Mouse (Mus musculus) neural tube, embryonic 13.5 days (tissue): ENCODE results near the gene Tmed3. TPM values are rescaled to one million over a fixed set of nuclear protein-coding genes. Genes with fewer than 3 reads are reported as not detected.

Source experiments
- ATAC-seq: fragments of 200-750 bp; cut with Nextera tagmentation; 2 replicates; pipeline ENCODE4 v1.8.0; 2017; ENCODE audit warnings: low read depth, mild to moderate bottlenecking, moderate TSS enrichment, moderate library complexity
- H3K27ac ChIP-seq: fragments of 300-500 bp; sonication (generic); replicated peaks from 2 replicates; pipeline ENCODE4 v1.5.1; 2015; ENCODE audit warnings: moderate library complexity, mild to moderate bottlenecking, inconsistent platforms
- H3K27me3 ChIP-seq: fragments of 300-500 bp; sonication (generic); 2 replicates; pipeline ENCODE4 v1.6.1; 2015; ENCODE audit warnings: mild to moderate bottlenecking, inconsistent platforms
- H3K36me3 ChIP-seq: fragments of 300-500 bp; sonication (generic); 2 replicates; pipeline ENCODE4 v1.6.1; 2015; ENCODE audit warnings: mild to moderate bottlenecking, inconsistent platforms
- H3K4me1 ChIP-seq: fragments of 300-500 bp; sonication (generic); replicated peaks from 2 replicates; pipeline ENCODE4 v1.6.1; 2015; ENCODE audit warnings: inconsistent platforms
- H3K4me2 ChIP-seq: fragments of 300-500 bp; sonication (generic); 2 replicates; pipeline ENCODE4 v1.6.1; 2015; ENCODE audit warnings: inconsistent platforms, mild to moderate bottlenecking, moderate library complexity
- H3K4me3 ChIP-seq: fragments of 300-500 bp; sonication (generic); 2 replicates; pipeline ENCODE4 v1.5.1; 2015; ENCODE audit warnings: mild to moderate bottlenecking, inconsistent platforms
- H3K9ac ChIP-seq: fragments of 300-500 bp; sonication (generic); 2 replicates; pipeline ENCODE4 v1.6.1; 2015; ENCODE audit warnings: moderate library complexity, mild to moderate bottlenecking, inconsistent platforms
- H3K9me3 ChIP-seq: fragments of 300-500 bp; sonication (generic); 2 replicates; pipeline ENCODE4 v1.6.1; 2016; ENCODE audit warnings: inconsistent platforms
- WGBS: fragments of 180-500 bp; shearing (Covaris S2); methylation state at CpG from one replicate; pipeline ENCODE4 v1.1.7; 2015; 5-methylcytosine and 5-hydroxymethylcytosine counted together
- polyA plus RNA-seq: library from polyadenylated mRNA; unstranded; fragments of >200 nt; fragmentation: Nextera tagmentation; extraction: Ambion mirVana; gene quantifications from 2 replicates; pipeline ENCODE4 v1.2.1, GENCODE M21; 2015

The Tmed3 gene
- polyA plus RNA-seq: 48.1 and 51.7 TPM in 2 replicates

- Histone ChIP-seq H3K36me3 (peaks cover 23% of the 10 kb centered on the region), H3K9ac (peak within 1 kb of the TSS; percentile 88), H3K4me3 (peak within 1 kb of the TSS; percentile 61), H3K4me2 (peak within 1 kb of the TSS; percentile 93), H3K27ac (peak within 1 kb of the TSS; percentile 92), H3K27me3 (no peaks in the 10 kb centered on the region), H3K9me3 (no peaks in the 10 kb centered on the region), H3K4me1 (peaks cover 9% of the 10 kb centered on the region)
- peak; percentile 99 for ATAC-seq
- WGBS: 2% methylated on average over 52 of the region's 52 CpGs
These were observed at the start of gene Tmed3 for GRCm38 (mm10) chr9:89704265-89705196. Tmed3 (minus strand) TSS chr9:89705068.

- H3K27ac ChIP-seq: no peak overlapping the region
- peaks cover 34% of the 10 kb centered on the region for H3K27me3 ChIP-seq
- no peaks in the 10 kb centered on the region for H3K9me3 ChIP-seq
- H3K4me3 ChIP-seq: no peak overlapping the region
- ATAC-seq: no peak
- H3K4me2 ChIP-seq: no peak overlapping the region
- no peaks in the 10 kb centered on the region for H3K36me3 ChIP-seq
- H3K9ac ChIP-seq: no peak overlapping the region
- peaks cover 6% of the 10 kb centered on the region; the same call in 1 of the 2 replicates for H3K4me1 ChIP-seq
These were observed 35.2 kb upstream of the Tmed3 start for GRCm38 (mm10) chr9:89740041-89740440.

DNA sequence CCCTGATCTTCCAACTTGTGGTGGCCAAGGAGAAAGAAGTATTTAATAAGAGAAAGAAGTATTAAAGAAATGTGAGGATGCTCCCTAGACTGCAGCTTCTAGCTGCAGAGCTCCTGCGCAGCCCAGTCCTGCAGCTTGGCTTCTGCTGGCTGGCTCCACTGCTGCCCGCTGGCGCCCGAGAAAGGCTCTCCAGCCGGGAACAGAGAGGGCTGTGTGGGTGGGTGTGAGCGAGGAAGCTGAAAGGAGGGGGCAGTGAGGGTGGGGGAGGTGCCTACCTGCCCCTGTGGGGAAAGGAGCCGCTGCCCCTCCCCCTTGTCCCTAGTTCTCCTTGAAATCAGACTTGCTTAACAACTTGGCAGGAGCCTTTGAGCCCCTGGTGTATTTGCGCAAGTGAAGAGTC lies 33.4 kb upstream of the Tmed3 start, which contains the start of gene Ankrd34c:
Gene Ankrd34c (minus strand): TSS at position 181 of the 400 bp plus-strand sequence.
- WGBS: 0% methylated on average over 8 of the region's 8 CpGs

DNA sequence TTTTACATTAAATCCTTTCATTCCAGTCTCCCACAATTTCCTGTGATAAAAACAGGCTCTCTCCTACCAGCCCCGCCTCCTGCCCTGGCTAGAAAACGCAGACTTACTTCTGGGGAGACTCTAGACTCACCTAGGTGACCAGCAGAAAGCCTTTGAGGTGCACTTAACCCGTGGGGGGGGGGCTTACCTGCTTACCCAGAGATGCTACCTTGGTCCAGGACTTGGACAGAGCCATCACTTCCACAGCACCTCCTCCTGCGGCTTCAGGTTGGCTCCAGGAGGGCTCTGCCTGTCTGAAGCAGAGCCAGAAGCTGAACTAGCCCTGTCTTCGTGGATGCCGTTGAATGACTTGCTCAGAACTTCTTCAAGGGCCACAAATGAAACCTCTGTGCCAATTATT lies 33.0 kb upstream of the Tmed3 start:
- ATAC-seq: no peak; the same call in 1 of the 2 replicates
- Histone ChIP-seq H3K9me3 (no peaks in the 10 kb centered on the region), H3K4me2 (peak overlapping the region; percentile 41), H3K27me3 (peaks cover 43% of the 10 kb centered on the region), H3K27ac (no peak overlapping the region), H3K9ac (no peak overlapping the region), H3K4me3 (peak overlapping the region; percentile 5; the same call in 1 of the 2 replicates), H3K36me3 (no peaks in the 10 kb centered on the region), H3K4me1 (peaks cover 6% of the 10 kb centered on the region; the same call in 1 of the 2 replicates)
- WGBS: 10% methylated on average over 6 of the region's 6 CpGs

More for the DNA sequence above, 33.4 kb upstream of the Tmed3 start, which contains the start of gene Ankrd34c:
- no peak within 1 kb of the TSS for H3K27ac ChIP-seq
- ATAC-seq: peak; percentile 67; the same call in 1 of the 2 replicates
- H3K4me1 ChIP-seq: peaks cover 6% of the 10 kb centered on the region; the same call in 1 of the 2 replicates
- peak within 1 kb of the TSS; percentile 41 for H3K4me2 ChIP-seq
- H3K36me3 ChIP-seq: no peaks in the 10 kb centered on the region
- no peak within 1 kb of the TSS for H3K9ac ChIP-seq
- no peaks in the 10 kb centered on the region for H3K9me3 ChIP-seq
- H3K27me3 ChIP-seq: peaks cover 43% of the 10 kb centered on the region
- H3K4me3 ChIP-seq: peak within 1 kb of the TSS; percentile 14; the same call in 1 of the 2 replicates

GRCm38 (mm10) chr9:89736932-89737705 lies 32.3 kb upstream of the Tmed3 start:
- Histone ChIP-seq H3K4me2 (peak overlapping the region; percentile 41), H3K9me3 (no peaks in the 10 kb centered on the region), H3K36me3 (no peaks in the 10 kb centered on the region), H3K9ac (no peak overlapping the region), H3K4me3 (peak overlapping the region; percentile 5; the same call in 1 of the 2 replicates), H3K4me1 (peaks cover 6% of the 10 kb centered on the region; the same call in 1 of the 2 replicates), H3K27me3 (peaks cover 43% of the 10 kb centered on the region), H3K27ac (no peak overlapping the region)
- ATAC-seq: no peak
- 8% methylated on average over 20 of the region's 20 CpGs for WGBS

DNA sequence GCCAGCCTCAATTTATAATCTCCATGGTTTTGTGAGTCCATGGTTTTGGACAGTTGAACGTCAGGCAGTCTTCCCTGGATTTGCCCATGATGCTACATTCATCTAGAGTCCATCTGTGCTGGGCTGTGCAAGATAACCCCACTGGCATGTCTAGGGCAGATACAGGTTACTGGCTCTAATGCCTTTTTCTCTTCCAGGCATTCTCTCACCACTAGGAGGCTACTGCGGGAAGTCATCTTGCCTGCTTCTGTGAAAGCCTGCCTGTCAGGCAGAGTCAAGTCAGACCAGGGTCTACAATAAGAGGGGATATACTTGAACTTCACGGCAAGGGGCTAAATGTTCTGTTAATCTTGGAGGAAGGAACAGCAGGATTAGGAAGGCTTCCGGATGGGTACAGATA lies 2.0 kb upstream of the Tmed3 start:
- peaks cover under 1% of the 10 kb centered on the region; the same call in 1 of the 2 replicates for H3K36me3 ChIP-seq
- H3K9me3 ChIP-seq: no peaks in the 10 kb centered on the region
- no peak overlapping the region for H3K4me3 ChIP-seq
- H3K4me1 ChIP-seq: peaks cover 9% of the 10 kb centered on the region
- ATAC-seq: no peak
- 40% methylated on average over 4 of the region's 4 CpGs for WGBS
- H3K27me3 ChIP-seq: no peaks in the 10 kb centered on the region
- no peak overlapping the region for H3K27ac ChIP-seq
- H3K9ac ChIP-seq: no peak overlapping the region
- no peak overlapping the region for H3K4me2 ChIP-seq

GRCm38 (mm10) chr9:89705197-89705533 lies 297 bp upstream of the Tmed3 start:
- ATAC-seq: no peak; the same call in 1 of the 2 replicates

DNA sequence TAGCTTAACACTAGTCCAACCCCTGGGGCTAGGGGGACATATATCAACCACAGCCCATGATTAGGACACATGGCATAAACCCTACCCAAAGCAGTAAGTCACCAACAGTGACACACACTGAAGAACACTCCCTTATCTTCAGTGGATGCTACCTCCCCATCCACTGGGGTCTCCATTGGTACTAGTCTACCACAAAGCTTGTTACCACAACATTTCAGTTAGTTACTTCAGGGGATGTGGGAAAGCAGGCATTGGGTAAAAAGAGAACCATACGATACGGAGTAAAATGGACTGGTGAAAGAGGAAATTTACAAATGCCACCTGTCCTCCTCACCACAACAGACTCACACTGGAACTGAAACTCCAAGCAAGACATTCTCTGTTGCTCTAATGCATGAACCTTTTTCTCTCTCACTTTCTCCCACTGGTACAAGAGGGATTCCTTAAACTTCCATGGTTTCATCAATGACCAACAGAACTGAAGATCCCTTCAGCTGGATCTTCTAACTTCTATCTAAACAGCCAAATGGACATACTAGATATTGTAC lies 3.9 kb downstream of the Tmed3 start:
- Histone ChIP-seq H3K9ac (no peak overlapping the region), H3K4me1 (peaks cover 9% of the 10 kb centered on the region), H3K27ac (no peak overlapping the region), H3K4me3 (no peak overlapping the region), H3K27me3 (no peaks in the 10 kb centered on the region), H3K9me3 (no peaks in the 10 kb centered on the region), H3K36me3 (peaks cover 41% of the 10 kb centered on the region), H3K4me2 (no peak overlapping the region)
- ATAC-seq: no peak
- WGBS: 95% methylated on average over 2 of the region's 2 CpGs

More at GRCm38 (mm10) chr9:89705197-89705533, 297 bp upstream of the Tmed3 start:
- peak overlapping the region; percentile 61 for H3K4me3 ChIP-seq
- peaks cover 17% of the 10 kb centered on the region for H3K36me3 ChIP-seq
- H3K27ac ChIP-seq: peak overlapping the region; percentile 92
- H3K9ac ChIP-seq: peak overlapping the region; percentile 88
- H3K27me3 ChIP-seq: no peaks in the 10 kb centered on the region
- no peaks in the 10 kb centered on the region for H3K9me3 ChIP-seq
- H3K4me1 ChIP-seq: peaks cover 9% of the 10 kb centered on the region
- H3K4me2 ChIP-seq: peak overlapping the region; percentile 93
- WGBS: 8% methylated on average over 10 of the region's 10 CpGs

DNA sequence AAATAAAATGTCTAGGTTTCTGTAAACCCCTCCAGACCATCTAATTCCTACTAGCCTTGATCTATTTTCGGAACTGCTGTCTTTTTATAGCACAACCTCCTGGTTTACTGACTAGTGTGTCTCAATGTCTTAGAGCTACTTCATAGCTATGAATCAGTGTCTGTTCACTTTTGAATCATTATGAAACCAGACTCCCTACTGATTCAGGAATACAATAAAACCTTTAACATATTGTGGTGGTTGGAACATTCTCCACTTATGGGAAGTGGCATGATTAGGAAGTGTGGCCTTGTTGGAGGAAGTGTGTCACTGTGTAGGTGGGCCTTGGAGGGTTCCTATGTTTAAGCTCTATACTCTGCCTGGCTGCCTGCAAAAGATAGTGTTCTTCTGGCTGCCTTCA lies 9.7 kb downstream of the Tmed3 start:
- Histone ChIP-seq H3K4me3 (no peak overlapping the region), H3K27me3 (no peaks in the 10 kb centered on the region), H3K27ac (no peak overlapping the region), H3K4me1 (no peaks in the 10 kb centered on the region), H3K9ac (no peak overlapping the region), H3K4me2 (no peak overlapping the region), H3K9me3 (no peaks in the 10 kb centered on the region), H3K36me3 (peaks cover 24% of the 10 kb centered on the region)
- no peak for ATAC-seq
- WGBS: 78% methylated on average over 1 of the region's 1 CpGs

DNA sequence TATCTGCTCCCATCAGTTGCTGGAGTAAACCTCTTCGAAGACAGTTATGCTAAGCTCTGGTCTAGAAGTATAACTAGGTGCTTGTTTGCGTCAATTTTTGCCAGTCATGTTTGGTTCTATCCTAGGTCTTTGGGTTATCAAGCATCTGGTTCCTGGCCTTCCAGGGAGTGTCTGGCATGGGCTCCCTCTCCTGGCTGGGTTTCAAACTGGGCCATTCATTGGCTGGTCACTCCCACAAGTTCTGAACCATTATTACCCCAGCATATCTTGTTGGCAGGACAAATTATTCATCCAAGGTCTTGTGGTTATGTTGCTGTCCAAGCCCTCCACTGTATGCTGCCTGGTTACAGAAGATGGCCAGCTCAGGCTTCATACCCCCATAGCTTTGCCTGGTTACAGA lies 11.2 kb downstream of the Tmed3 start:
- Histone ChIP-seq H3K4me1 (no peaks in the 10 kb centered on the region), H3K27ac (no peak overlapping the region), H3K4me2 (no peak overlapping the region), H3K9ac (no peak overlapping the region), H3K36me3 (peaks cover 9% of the 10 kb centered on the region), H3K4me3 (no peak overlapping the region), H3K9me3 (no peaks in the 10 kb centered on the region), H3K27me3 (no peaks in the 10 kb centered on the region)
- WGBS: 89% methylated on average over 2 of the region's 2 CpGs
- ATAC-seq: no peak

- H3K27ac ChIP-seq: no peak overlapping the region
- no peaks in the 10 kb centered on the region for H3K36me3 ChIP-seq
- WGBS: 64% methylated on average over 1 of the region's 1 CpGs
- no peak overlapping the region for H3K9ac ChIP-seq
- H3K27me3 ChIP-seq: no peaks in the 10 kb centered on the region
- H3K4me1 ChIP-seq: no peaks in the 10 kb centered on the region
- no peak; the same call in 1 of the 2 replicates for ATAC-seq
- H3K4me2 ChIP-seq: no peak overlapping the region
- no peaks in the 10 kb centered on the region for H3K9me3 ChIP-seq
- no peak overlapping the region for H3K4me3 ChIP-seq
These were observed 15.7 kb downstream of the Tmed3 start for GRCm38 (mm10) chr9:89689179-89689578.
